Mouse (Mus musculus) neural tube, embryonic 11.5 days (tissue): ENCODE data around the gene Pelo. TPM values are rescaled to one million over a fixed set of nuclear protein-coding genes. Genes with fewer than 3 reads are reported as not detected.

Experiments
- ATAC-seq: fragments of 200-750 bp; cut with Nextera tagmentation; 2 replicates; pipeline ENCODE4 v1.8.0; 2017; ENCODE audit warnings: moderate number of reproducible peaks, mild to moderate bottlenecking, moderate TSS enrichment, moderate library complexity; ENCODE audit not compliant: insufficient read depth, low FRiP score, low TSS enrichment
- DNase-seq: peaks from one replicate; pipeline ENCODE4 v3.0.0-alpha.2; 2015; ENCODE audit warnings: low spot score
- H3K27ac ChIP-seq: fragments of 300-500 bp; sonication (generic); 2 replicates; pipeline ENCODE4 v1.5.1; 2014; ENCODE audit warnings: low read depth, mild to moderate bottlenecking, low read length
- H3K27me3 ChIP-seq: fragments of 300-500 bp; sonication (generic); 2 replicates; pipeline ENCODE4 v1.6.1; 2014; ENCODE audit warnings: mild to moderate bottlenecking, low read length, mixed read lengths; ENCODE audit not compliant: control insufficient read depth, insufficient read depth
- H3K36me3 ChIP-seq: fragments of 300-500 bp; sonication (generic); 2 replicates; pipeline ENCODE4 v1.6.1; 2014; ENCODE audit warnings: mild to moderate bottlenecking, low read length, moderate library complexity, mixed read lengths; ENCODE audit not compliant: control insufficient read depth, insufficient read depth
- H3K4me1 ChIP-seq: fragments of 300-500 bp; sonication (generic); 2 replicates; pipeline ENCODE4 v1.6.1; 2014; ENCODE audit warnings: low read length, mixed read lengths; ENCODE audit not compliant: control insufficient read depth, insufficient read depth
- H3K4me2 ChIP-seq: fragments of 300-500 bp; sonication (generic); 2 replicates; pipeline ENCODE4 v1.6.1; 2014; ENCODE audit warnings: low read depth, mild to moderate bottlenecking, moderate library complexity
- H3K4me3 ChIP-seq: fragments of 300-500 bp; sonication (generic); 2 replicates; pipeline ENCODE4 v1.5.1; 2014; ENCODE audit warnings: low read depth, low read length
- H3K9ac ChIP-seq: fragments of 300-500 bp; sonication (generic); 2 replicates; pipeline ENCODE4 v1.6.1; 2014; ENCODE audit warnings: mild to moderate bottlenecking, low read length
- H3K9me3 ChIP-seq: fragments of 300-500 bp; sonication (generic); 2 replicates; pipeline ENCODE4 v1.6.1; 2016; ENCODE audit warnings: low read length; ENCODE audit not compliant: control insufficient read depth
- WGBS: fragments of 180-500 bp; shearing (Covaris S2); extraction: QIAGEN DNeasy Blood & Tissue Kit; methylation state at CpG from one replicate; pipeline ENCODE4 v1.1.7; 2014; 5-methylcytosine and 5-hydroxymethylcytosine counted together
- polyA plus RNA-seq: library from polyadenylated mRNA; unstranded; fragments of >200 nt; fragmentation: Nextera tagmentation; extraction: Ambion mirVana; gene quantifications from 2 replicates; pipeline ENCODE4 v1.2.1, GENCODE M21; 2014

Gene Pelo
- polyA plus RNA-seq, 1 experiment from 2014 or later, result 6.6 TPM

DNA sequence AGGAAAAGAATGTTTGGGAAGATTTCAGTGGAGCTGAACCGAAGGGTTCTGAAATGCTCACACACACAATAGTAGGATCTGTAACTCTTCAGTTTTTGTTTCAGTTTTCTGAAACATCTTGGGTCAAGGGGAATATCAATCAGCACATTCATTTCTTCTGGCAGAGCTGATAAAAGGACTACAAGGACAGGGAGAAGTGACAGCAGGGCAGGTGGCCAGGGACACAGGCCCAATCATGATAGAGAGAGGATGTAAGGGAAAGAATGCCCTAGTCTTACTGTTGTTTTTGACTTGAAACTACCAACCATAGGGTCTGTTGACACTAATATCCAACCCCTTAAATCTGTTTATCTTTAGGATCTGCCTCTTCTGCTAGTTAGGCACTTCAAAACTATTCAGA lies 34.5 kb upstream of the Pelo start:
- Histone ChIP-seq H3K36me3 (no peaks in the 10 kb centered on the region), H3K9me3 (no peaks in the 10 kb centered on the region), H3K9ac (no peak overlapping the region), H3K27ac (no peak overlapping the region), H3K4me3 (no peak overlapping the region), H3K4me1 (no peaks in the 10 kb centered on the region), H3K4me2 (no peak overlapping the region), H3K27me3 (no peaks in the 10 kb centered on the region)
- no peak for DNase-seq
- WGBS, result 79% methylated on average over 1 of the region's 1 CpGs
- ATAC-seq, result no peak

DNA sequence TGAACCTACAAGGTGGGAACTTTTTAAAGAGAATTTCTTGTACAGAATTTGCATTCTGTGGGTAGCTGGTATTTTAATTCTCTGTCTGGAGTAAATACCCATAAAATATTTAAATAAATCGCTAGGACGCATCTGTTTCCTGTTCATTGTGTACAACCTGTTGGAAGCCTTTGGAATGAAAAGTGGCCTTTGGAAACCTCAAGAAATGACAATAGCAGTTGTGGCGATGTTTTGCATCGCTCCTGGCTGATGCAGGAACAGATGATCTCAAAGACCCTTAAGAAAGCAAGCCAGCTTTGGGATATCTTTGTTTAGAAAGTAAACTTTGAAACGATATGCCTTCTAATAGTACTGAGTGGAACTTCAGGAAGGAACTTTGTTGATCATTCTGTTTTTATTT lies 28.8 kb upstream of the Pelo start:
- no peak overlapping the region for H3K4me3 ChIP-seq
- DNase-seq (no peak), ATAC-seq (no peak)
- H3K9ac ChIP-seq, result no peak overlapping the region
- no peaks in the 10 kb centered on the region for H3K36me3 ChIP-seq
- no peak overlapping the region for H3K4me2 ChIP-seq
- H3K27me3 ChIP-seq, result no peaks in the 10 kb centered on the region
- no peaks in the 10 kb centered on the region for H3K4me1 ChIP-seq
- no peak overlapping the region for H3K27ac ChIP-seq
- no peaks in the 10 kb centered on the region for H3K9me3 ChIP-seq
- WGBS, result 63% methylated on average over 5 of the region's 5 CpGs

DNA sequence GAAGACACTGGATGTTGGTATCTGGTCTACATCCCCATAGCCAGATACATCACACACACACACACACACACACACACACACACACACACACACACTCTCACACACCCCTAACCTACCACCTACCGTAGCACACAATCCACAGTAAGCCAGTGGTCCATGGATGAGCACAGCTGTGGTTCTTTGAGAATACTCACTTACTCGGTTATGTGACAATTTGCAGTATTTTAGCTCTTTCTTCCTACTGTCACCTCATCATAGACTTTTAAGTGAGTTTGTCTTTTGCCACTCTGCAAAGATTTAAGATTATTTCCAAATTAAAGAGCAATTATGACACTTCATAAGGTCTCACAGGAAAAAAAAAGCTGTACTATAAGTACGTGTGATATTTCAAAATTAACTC lies 28.2 kb upstream of the Pelo start:
- no peak overlapping the region for H3K9ac ChIP-seq
- no peaks in the 10 kb centered on the region for H3K4me1 ChIP-seq
- H3K36me3 ChIP-seq, result no peaks in the 10 kb centered on the region
- 90% methylated on average over 3 of the region's 3 CpGs for WGBS
- no peak overlapping the region for H3K4me3 ChIP-seq
- DNase-seq (no peak), ATAC-seq (no peak)
- no peak overlapping the region for H3K27ac ChIP-seq
- H3K9me3 ChIP-seq, result no peaks in the 10 kb centered on the region
- no peak overlapping the region for H3K4me2 ChIP-seq
- no peaks in the 10 kb centered on the region for H3K27me3 ChIP-seq

DNA sequence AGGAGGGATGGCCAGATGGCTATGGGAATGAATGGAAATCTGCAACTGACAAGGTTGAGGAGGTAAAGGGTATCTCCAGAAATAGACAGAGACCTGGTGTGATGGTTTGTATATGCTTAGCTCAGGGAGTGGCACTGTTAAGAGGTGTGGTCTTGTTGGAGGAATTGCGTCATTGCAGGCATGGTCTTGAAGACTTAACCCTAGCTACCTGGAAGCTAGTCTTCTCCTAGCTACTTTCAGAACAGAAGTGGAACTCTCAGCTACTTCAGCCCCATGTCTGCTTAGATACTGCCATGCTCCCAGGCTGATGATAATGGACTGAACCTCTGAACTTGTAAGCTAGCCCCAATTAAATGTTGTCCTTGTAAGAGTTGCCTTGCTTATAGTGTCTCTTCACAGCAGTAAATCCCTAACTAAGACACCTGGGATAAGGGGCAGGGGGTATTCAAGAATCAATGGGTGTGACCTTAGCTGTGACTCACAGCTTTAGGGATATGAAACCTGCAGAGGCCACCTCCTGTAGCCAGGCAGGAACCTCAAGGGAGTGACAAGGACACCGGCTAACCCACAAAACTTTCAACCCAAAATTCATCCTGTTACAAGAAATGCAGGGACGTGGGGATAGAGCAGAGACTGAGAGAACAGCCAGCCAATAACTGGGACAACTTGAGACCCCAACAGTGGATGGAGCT lies 27.1 kb upstream of the Pelo start:
- ATAC-seq (no peak), DNase-seq (no peak)
- Histone ChIP-seq H3K9ac (no peak overlapping the region), H3K36me3 (no peaks in the 10 kb centered on the region), H3K9me3 (no peaks in the 10 kb centered on the region), H3K4me1 (no peaks in the 10 kb centered on the region), H3K27me3 (no peaks in the 10 kb centered on the region), H3K4me3 (no peak overlapping the region), H3K4me2 (no peak overlapping the region), H3K27ac (no peak overlapping the region)
- whole genome bisulfite sequencing, result 80% methylated on average over 3 of the region's 3 CpGs

DNA sequence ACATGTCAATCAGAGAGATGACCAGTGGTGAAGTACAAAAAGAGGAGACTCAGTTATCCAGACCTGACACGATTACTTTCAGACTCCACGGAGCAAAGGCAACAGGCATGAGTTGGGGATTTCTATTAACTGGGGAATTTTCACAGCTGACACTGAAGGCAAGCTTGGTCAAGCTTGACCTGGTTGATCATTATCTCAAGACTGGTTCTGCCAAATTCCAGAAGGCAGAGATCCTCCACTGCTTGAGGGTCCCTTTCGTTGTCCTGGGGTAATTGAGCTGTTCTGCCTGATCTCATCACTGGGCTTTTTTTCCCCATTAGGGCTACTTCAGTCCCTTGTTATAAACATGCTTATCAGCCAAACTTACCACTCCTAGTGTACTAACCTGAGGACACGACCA lies 19.6 kb upstream of the Pelo start:
- H3K4me1 ChIP-seq, result no peaks in the 10 kb centered on the region
- H3K27me3 ChIP-seq, result no peaks in the 10 kb centered on the region
- WGBS, result 77% methylated on average over 4 of the region's 4 CpGs
- H3K9me3 ChIP-seq, result no peaks in the 10 kb centered on the region
- ATAC-seq (no peak), DNase-seq (no peak)
- no peaks in the 10 kb centered on the region for H3K36me3 ChIP-seq
- H3K4me2 ChIP-seq, result no peak overlapping the region
- H3K27ac ChIP-seq, result no peak overlapping the region
- H3K9ac ChIP-seq, result no peak overlapping the region
- no peak overlapping the region for H3K4me3 ChIP-seq

DNA sequence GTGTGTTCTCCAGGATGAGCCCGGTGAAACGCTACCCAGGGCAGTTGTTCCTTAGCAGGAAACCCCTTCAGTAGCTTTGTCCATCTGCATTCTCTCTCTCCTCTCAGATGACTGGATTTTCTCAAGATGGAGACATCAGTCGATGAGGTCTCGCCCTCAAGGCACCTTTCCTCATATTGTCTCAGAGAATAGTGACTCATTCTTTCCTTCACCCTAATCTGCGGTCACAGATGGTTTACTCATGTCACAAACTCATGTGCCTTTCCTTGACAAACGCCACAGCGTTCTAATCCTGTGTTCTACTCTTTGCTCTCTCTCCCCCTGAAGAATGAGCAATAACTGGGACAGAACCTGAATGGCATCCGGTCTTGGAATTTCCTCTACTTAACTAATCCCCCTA lies 17.4 kb upstream of the Pelo start:
- ATAC-seq, result no peak
- 90% methylated on average over 8 of the region's 8 CpGs for WGBS
- H3K27ac ChIP-seq, result no peak overlapping the region
- no peak for DNase-seq
- no peaks in the 10 kb centered on the region for H3K4me1 ChIP-seq
- no peaks in the 10 kb centered on the region for H3K9me3 ChIP-seq
- no peak overlapping the region for H3K4me3 ChIP-seq
- no peaks in the 10 kb centered on the region for H3K36me3 ChIP-seq
- no peaks in the 10 kb centered on the region for H3K27me3 ChIP-seq
- no peak overlapping the region for H3K9ac ChIP-seq
- H3K4me2 ChIP-seq, result no peak overlapping the region

DNA sequence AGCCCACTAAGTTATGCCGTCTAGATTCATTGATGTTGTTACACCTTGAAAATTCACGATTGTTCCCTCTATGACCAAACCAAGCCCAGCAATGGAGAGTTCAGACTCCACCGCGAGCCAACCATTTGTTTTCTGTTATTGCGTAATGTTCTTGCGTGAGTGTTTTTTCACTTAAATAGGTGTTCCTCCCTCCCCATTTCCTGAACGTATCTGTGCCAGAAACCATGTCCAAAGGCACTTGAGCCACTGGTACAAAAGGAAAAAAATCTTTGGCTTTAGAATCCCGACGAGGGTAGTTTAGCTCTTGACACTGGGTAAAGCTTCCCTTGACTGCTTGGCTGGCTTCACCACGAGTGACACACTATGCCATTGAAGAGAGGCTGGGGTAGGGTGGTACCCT lies 16.2 kb upstream of the Pelo start:
- no peaks in the 10 kb centered on the region for H3K27me3 ChIP-seq
- no peak overlapping the region for H3K27ac ChIP-seq
- 85% methylated on average over 10 of the region's 10 CpGs for WGBS
- no peak overlapping the region for H3K4me2 ChIP-seq
- DNase-seq, result no peak
- peaks cover 1% of the 10 kb centered on the region; the same call in 1 of the 2 replicates for H3K4me1 ChIP-seq
- H3K9ac ChIP-seq, result no peak overlapping the region
- no peak overlapping the region for H3K4me3 ChIP-seq
- no peaks in the 10 kb centered on the region for H3K36me3 ChIP-seq
- no peak for ATAC-seq
- no peaks in the 10 kb centered on the region for H3K9me3 ChIP-seq

DNA sequence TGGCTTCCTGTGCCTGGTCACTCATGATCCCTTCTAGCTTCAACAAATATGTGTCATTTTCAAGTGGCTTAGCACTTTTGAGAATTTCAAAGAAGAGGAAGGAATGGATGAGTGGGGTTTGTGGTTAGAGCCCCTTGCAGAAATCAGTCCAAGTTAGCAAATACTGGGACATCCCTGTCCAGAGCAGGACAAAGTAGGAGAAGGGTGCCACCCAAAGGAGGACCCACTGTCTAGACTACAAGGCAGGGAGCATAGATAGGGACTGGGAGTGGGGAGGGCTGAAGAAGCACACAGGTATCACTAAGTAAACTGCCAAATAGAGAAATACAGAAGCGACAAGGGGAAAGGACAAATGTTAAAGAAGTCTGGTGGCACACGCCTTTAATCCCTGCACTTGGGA lies 12.8 kb upstream of the Pelo start:
- Histone ChIP-seq H3K36me3 (no peaks in the 10 kb centered on the region), H3K9me3 (no peaks in the 10 kb centered on the region), H3K27me3 (0 out of 2 replicates have a peak, but pooled peaks cover 5% of the 10 kb centered on the region), H3K4me3 (no peak overlapping the region), H3K27ac (no peak overlapping the region), H3K4me2 (no peak overlapping the region), H3K4me1 (peaks cover 2% of the 10 kb centered on the region; the same call in 1 of the 2 replicates), H3K9ac (no peak overlapping the region)
- ATAC-seq (no peak), DNase-seq (no peak)
- 97% methylated on average over 2 of the region's 2 CpGs for WGBS

DNA sequence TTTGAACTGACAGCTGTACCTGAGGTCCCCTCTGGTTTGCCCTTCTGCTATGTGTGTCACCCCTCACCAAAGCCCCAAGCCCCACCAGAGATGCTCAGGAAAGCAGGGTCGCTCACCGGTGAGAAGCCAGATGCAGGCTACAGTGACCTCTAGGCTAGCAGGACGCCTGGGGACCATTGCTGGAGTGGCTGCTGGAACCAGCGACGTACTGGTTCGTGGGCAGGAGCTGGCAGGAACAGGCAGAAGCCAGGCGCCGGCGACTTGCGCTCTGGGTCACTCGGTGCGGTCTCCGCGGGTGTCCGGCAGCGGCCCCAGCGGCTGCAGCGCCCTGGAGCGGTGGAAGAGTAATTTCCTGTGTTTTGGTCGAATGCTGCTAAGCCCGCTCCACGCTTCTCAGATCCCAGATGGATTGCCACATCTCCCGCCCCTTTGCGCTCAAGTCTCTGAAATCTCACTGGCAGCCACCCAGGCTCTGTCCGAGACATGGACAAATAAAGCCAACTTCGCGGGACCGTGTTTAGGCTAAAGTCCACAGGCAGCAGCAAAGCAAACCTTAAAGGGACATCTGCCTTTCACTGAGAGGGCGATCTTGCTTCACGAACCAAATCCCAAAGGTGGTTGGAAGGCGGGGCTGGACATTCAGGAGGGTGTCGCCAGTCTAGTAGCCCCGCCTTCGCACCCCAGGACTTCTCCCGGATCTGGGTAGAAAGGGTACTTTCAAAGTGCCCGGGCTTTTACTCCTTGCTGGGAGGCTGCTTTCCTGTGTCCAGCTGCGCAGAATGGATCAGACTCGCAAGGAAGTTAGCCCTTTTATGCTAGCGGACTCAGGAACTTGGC lies 11.6 kb upstream of the Pelo start, which contains the start of the genes Gm49395 and Itga1:
Gene Gm49395, minus strand, starts transcription at position 567 of the 837 bp plus-strand sequence.
Gene Itga1, minus strand, starts transcription at position 610 of the 837 bp plus-strand sequence.
- WGBS, result 0% methylated on average over 39 of the region's 39 CpGs
- ATAC-seq, result peak; percentile 83

More for the DNA sequence above, 11.6 kb upstream of the Pelo start, which contains the start of the genes Gm49395 and Itga1:
- Histone ChIP-seq H3K4me1 (peaks cover 2% of the 10 kb centered on the region; the same call in 1 of the 2 replicates), H3K4me2 (peak within 1 kb of the TSS; percentile 86), H3K36me3 (no peaks in the 10 kb centered on the region), H3K9me3 (no peaks in the 10 kb centered on the region), H3K27me3 (0 out of 2 replicates have a peak, but pooled peaks cover 5% of the 10 kb centered on the region), H3K9ac (peak within 1 kb of the TSS; percentile 26), H3K27ac (peak within 1 kb of the TSS; percentile 5; the same call in 1 of the 2 replicates), H3K4me3 (peak within 1 kb of the TSS; percentile 50)
- peak; percentile 78 for DNase-seq
